In genomic region chr6:135273066-135273465, GRCm38 (mm10) we compare ENCODE assay signal across 26 mouse cellular contexts. TPM values are rescaled to one million over a fixed set of nuclear protein-coding genes. Genes with fewer than 3 reads are reported as not detected.
"Had no signal": no experiment of that assay in that cellular context is flagged by ENCODE, and none has a peak within 500 bp of the region (broad histone marks: within the 10 kb centered on the region; RNA-seq: fewer than 3 reads in every experiment).

No protein-coding gene starts in this region.

- H3K36me3 ChIP-seq: limb, embryonic 12.5 days; limb, embryonic 15.5 days; midbrain, embryonic 12.5 days; midbrain, embryonic 15.5 days; neural tube, embryonic 12.5 days; neural tube, embryonic 15.5 days had no signal

- ATAC-seq: liver, postnatal 0 days; lung, postnatal 0 days; midbrain, embryonic 15.5 days had no signal

- DNase-seq: kidney, adult 2 months; kidney, postnatal 25 days; layer of hippocampus, adult 9-11 months; layer of hippocampus, postnatal 36 days; left cerebral cortex, postnatal 4 days; liver, postnatal 0 days; lung, embryonic 14.5 days; right cerebral cortex, adult 18-20 months; right cerebral cortex, postnatal 14 days had no signal

- H3K9me3 ChIP-seq: limb, embryonic 12.5 days; limb, embryonic 15.5 days; midbrain, embryonic 12.5 days; midbrain, embryonic 15.5 days; neural tube, embryonic 12.5 days; neural tube, embryonic 15.5 days had no signal

- H3K4me1 ChIP-seq: neural tube, embryonic 12.5 days had no signal

- H3K4me3 ChIP-seq: layer of hippocampus, adult 2 months; limb, embryonic 12.5 days; limb, embryonic 15.5 days; midbrain, embryonic 12.5 days; midbrain, embryonic 15.5 days; neural tube, embryonic 12.5 days; neural tube, embryonic 15.5 days had no signal

- H3K4me2 ChIP-seq: limb, embryonic 12.5 days; limb, embryonic 15.5 days; liver, embryonic 11.5 days; lung, embryonic 14.5 days; midbrain, embryonic 12.5 days; midbrain, embryonic 15.5 days; neural tube, embryonic 12.5 days; neural tube, embryonic 15.5 days had no signal

- H3K27ac ChIP-seq: kidney, postnatal 0 days; layer of hippocampus, adult 2 months; limb, embryonic 12.5 days; limb, embryonic 15.5 days; liver, embryonic 14.5 days; macrophage; midbrain, embryonic 12.5 days; midbrain, embryonic 15.5 days; neural tube, embryonic 12.5 days; neural tube, embryonic 15.5 days had no signal

- H3K27me3 ChIP-seq: limb, embryonic 12.5 days; limb, embryonic 15.5 days; midbrain, embryonic 12.5 days; midbrain, embryonic 15.5 days; neural tube, embryonic 12.5 days; neural tube, embryonic 15.5 days had no signal

- H3K9ac ChIP-seq: limb, embryonic 12.5 days; limb, embryonic 15.5 days; liver, embryonic 14.5 days; liver, postnatal 0 days; lung, embryonic 14.5 days; midbrain, embryonic 12.5 days; midbrain, embryonic 15.5 days; neural tube, embryonic 12.5 days; neural tube, embryonic 15.5 days had no signal

RNA-seq across cellular contexts. Expression of gene Gsg1, which starts 18.9 kb away (rescaled TPM):
- total RNA-seq: left cerebral cortex, adult 8-10 months; left cerebral cortex, postnatal 14 days; left cerebral cortex, postnatal 4 days had no signal
- polyA plus RNA-seq: midbrain, embryonic 15.5 days had no signal

RNA-seq across cellular contexts. Expression of gene Pbp2, which starts 37.1 kb away (rescaled TPM):
- total RNA-seq: layer of hippocampus, postnatal 36 days; left cerebral cortex, postnatal 4 days; megakaryocyte, adult 5-6 weeks had no signal
- polyA plus RNA-seq: kidney, adult 2 months; large intestine, adult 2 months; limb, embryonic 12.5 days; liver, embryonic 11.5 days; liver, embryonic 14.5 days; liver, postnatal 0 days; macrophage; midbrain, embryonic 12.5 days; midbrain, embryonic 15.5 days; neural tube, embryonic 15.5 days; spleen, adult 2 months had no signal
